Mouse (Mus musculus) lung, embryonic 16.5 days (tissue): ENCODE measurements around the gene Otp. TPM values are rescaled to one million over a fixed set of nuclear protein-coding genes. Genes with fewer than 3 reads are reported as not detected.

Source experiments
- ATAC-seq: fragments of 200-750 bp; cut with Nextera tagmentation; 2 replicates; pipeline ENCODE4 v1.8.0; 2017; ENCODE audit warnings: low read depth, mild to moderate bottlenecking, moderate library complexity
- H3K27ac ChIP-seq: fragments of 300-500 bp; sonication (generic); 2 replicates; pipeline ENCODE4 v1.5.1; 2014; ENCODE audit warnings: mild to moderate bottlenecking, control low read depth, low read length
- H3K27me3 ChIP-seq: fragments of 300-500 bp; sonication (generic); 2 replicates; pipeline ENCODE4 v1.6.1; 2014; ENCODE audit warnings: low read depth, low read length, mixed read lengths; ENCODE audit not compliant: control insufficient read depth, insufficient read depth
- H3K36me3 ChIP-seq: fragments of 300-500 bp; sonication (generic); 2 replicates; pipeline ENCODE4 v1.6.1; 2014; ENCODE audit warnings: low read length; ENCODE audit not compliant: control insufficient read depth, insufficient read depth
- H3K4me1 ChIP-seq: fragments of 300-500 bp; sonication (generic); replicated peaks from 2 replicates; pipeline ENCODE4 v1.6.1; 2014; ENCODE audit warnings: low read length, mixed read lengths; ENCODE audit not compliant: control insufficient read depth, insufficient read depth
- H3K4me2 ChIP-seq: fragments of 300-500 bp; sonication (generic); 2 replicates; pipeline ENCODE4 v1.6.1; 2014; ENCODE audit warnings: low read depth, low read length, control low read depth
- H3K4me3 ChIP-seq: fragments of 300-500 bp; sonication (generic); 2 replicates; pipeline ENCODE4 v1.5.1; 2014; ENCODE audit warnings: mild to moderate bottlenecking, low read length, control low read depth
- H3K9ac ChIP-seq: fragments of 300-500 bp; sonication (generic); 2 replicates; pipeline ENCODE4 v1.6.1; 2014; ENCODE audit warnings: low read length, control low read depth
- H3K9me3 ChIP-seq: fragments of 300-500 bp; sonication (generic); 2 replicates; pipeline ENCODE4 v1.6.1; 2016; ENCODE audit warnings: low read length; ENCODE audit not compliant: control insufficient read depth
- WGBS: fragments of 180-500 bp; shearing (Covaris S2); extraction: QIAGEN DNeasy Blood & Tissue Kit; methylation state at CpG from one replicate; pipeline ENCODE4 v1.1.7; 2014; 5-methylcytosine and 5-hydroxymethylcytosine counted together
- polyA plus RNA-seq: library from polyadenylated mRNA; unstranded; fragments of >200 nt; fragmentation: Nextera tagmentation; extraction: Ambion mirVana; gene quantifications from 2 replicates; pipeline ENCODE4 v1.2.1, GENCODE M21; 2015

The Otp gene
- polyA plus RNA-seq, 1 experiment from 2014 or later: not detected

GRCm38 (mm10) chr13:94915654-94916053 is 40.3 kb downstream of the Otp start:
- Histone ChIP-seq H3K4me1 (no peaks in the 10 kb centered on the region), H3K27me3 (no peaks in the 10 kb centered on the region; the same call in 1 of the 2 replicates), H3K36me3 (no peaks in the 10 kb centered on the region), H3K27ac (no peak overlapping the region), H3K9ac (no peak overlapping the region), H3K9me3 (no peaks in the 10 kb centered on the region), H3K4me3 (no peak overlapping the region), H3K4me2 (no peak overlapping the region)
- 53% methylated on average over 5 of the region's 5 CpGs for WGBS
- no peak for ATAC-seq

GRCm38 (mm10) chr13:94928086-94928485 is 52.7 kb downstream of the Otp start:
- Histone ChIP-seq H3K36me3 (no peaks in the 10 kb centered on the region), H3K27me3 (peaks cover 4% of the 10 kb centered on the region), H3K4me3 (no peak overlapping the region), H3K9ac (no peak overlapping the region), H3K9me3 (no peaks in the 10 kb centered on the region), H3K4me2 (no peak overlapping the region), H3K4me1 (no peaks in the 10 kb centered on the region), H3K27ac (no peak overlapping the region)
- WGBS: 50% methylated on average over 3 of the region's 3 CpGs
- no peak for ATAC-seq

Other genes with a start within 250 kb of the Otp start
- 216 and 225 TPM in 2 replicates for gene Tbca, start 86.7 kb upstream of the Otp start, polyA plus RNA-seq
- gene Wdr41, start 100.7 kb downstream of the Otp start, polyA plus RNA-seq: 18.9 and 19.9 TPM in 2 replicates